13 mouse cellular contexts compared by ENCODE assay signal in genomic region chr11:7815750-7816149, GRCm38 (mm10).
DNase-seq lines count a peak whose midpoint lies in the region; ATAC-seq and TF ChIP-seq lines count a peak whose summit lies in the region.
"Had no signal": no experiment of that assay in that cellular context is flagged by ENCODE, and none has a peak within 500 bp of the region (broad histone marks: within the 10 kb centered on the region; RNA-seq: fewer than 3 reads in every experiment).

No protein-coding gene starts in this region.

- H3K4me1 ChIP-seq in brown adipose tissue, adult 24 weeks (ENCODE audit: control insufficient read depth, insufficient read depth, insufficient read length, low read length), result no peaks in the 10 kb centered on the region
- no peaks in the 10 kb centered on the region for H3K4me1 ChIP-seq in intestine, postnatal 0 days (replicated peaks; ENCODE audit: control insufficient read depth, insufficient read depth, low read length)
- H3K4me1 ChIP-seq: limb, embryonic 12.5 days; neural tube, embryonic 13.5 days had no signal

- no peak for ATAC-seq in intestine, postnatal 0 days
- ATAC-seq: inflammation-experienced regulatory T-cells, adult 6 months; midbrain, embryonic 16.5 days had no signal

- no peaks in the 10 kb centered on the region for H3K36me3 ChIP-seq in intestine, postnatal 0 days (ENCODE audit: control insufficient read depth, insufficient read depth)
- H3K36me3 ChIP-seq: limb, embryonic 12.5 days; neural tube, embryonic 13.5 days had no signal

- H3K9me3 ChIP-seq in intestine, postnatal 0 days (ENCODE audit: control insufficient read depth), result no peaks in the 10 kb centered on the region
- H3K9me3 ChIP-seq: limb, embryonic 12.5 days; neural tube, embryonic 13.5 days had no signal

- H3K27ac ChIP-seq in brown adipose tissue, adult 24 weeks (replicated peaks; ENCODE audit: low read depth, low read length), result 0 out of 2 replicates have a peak overlapping the region, but pooled peaks have one; percentile 24
- H3K27ac ChIP-seq in intestine, postnatal 0 days (ENCODE audit: low read depth, low read length), result no peak overlapping the region
- H3K27ac ChIP-seq: limb, embryonic 12.5 days; macrophage; neural tube, embryonic 13.5 days had no signal

- no peak for TF ChIP-seq CTCF in intestine, postnatal 0 days (IDR thresholded peaks at IDR 0.05; ENCODE audit: low read depth)

- H3K4me3 ChIP-seq in brown adipose tissue, adult 24 weeks (ENCODE audit: insufficient read depth, low read depth, low read length), result no peak overlapping the region
- H3K4me3 ChIP-seq in intestine, postnatal 0 days (ENCODE audit: low read depth, low read length), result no peak overlapping the region
- H3K4me3 ChIP-seq: limb, embryonic 12.5 days; neural tube, embryonic 13.5 days had no signal

- H3K9ac ChIP-seq in intestine, postnatal 0 days (ENCODE audit: low read depth, low read length), result no peak overlapping the region
- H3K9ac ChIP-seq: limb, embryonic 12.5 days; neural tube, embryonic 13.5 days had no signal

- no peaks in the 10 kb centered on the region for H3K27me3 ChIP-seq in intestine, postnatal 0 days (replicated peaks; ENCODE audit: control insufficient read depth, insufficient read depth, low read length)
- H3K27me3 ChIP-seq: limb, embryonic 12.5 days; neural tube, embryonic 13.5 days had no signal

- DNase-seq in adrenal gland, adult (ENCODE audit: inconsistent age in 2 of 2, low spot score in 1 of 2), result peak; percentile 21 to 82
- DNase-seq in adrenal gland, postnatal 4 days (ENCODE audit: low spot score in 2 of 2), result no peak
- DNase-seq in kidney, postnatal 25 days, result peak; percentile 7 to 54
- DNase-seq in kidney, postnatal 10 days, result no peak
- peak; percentile 27 for DNase-seq in lung, postnatal 25 days (ENCODE audit: low spot score)
- no peak for DNase-seq in layer of hippocampus, adult 18-20 months (ENCODE audit: low spot score in 2 of 2)

- no peak overlapping the region for H3K4me2 ChIP-seq in intestine, postnatal 0 days (replicated peaks; ENCODE audit: low read depth)
- H3K4me2 ChIP-seq: limb, embryonic 12.5 days; neural tube, embryonic 13.5 days had no signal

- 79% methylated on average over 5 of the region's 5 CpGs for WGBS in intestine, postnatal 0 days

Comparison
In these comparisons a context has a peak if more than half of its experiments do, and no peak if none do; other contexts are left out.
1. DNase-seq: peak in adrenal gland, adult (2 of 2), kidney, postnatal 25 days (2 of 2) and lung, postnatal 25 days (single experiment); none in adrenal gland, postnatal 4 days (0 of 2), kidney, postnatal 10 days (single experiment) and layer of hippocampus, adult 18-20 months (0 of 2).